Mouse (Mus musculus) lung, postnatal 0 days (tissue): ENCODE results near the gene Qsox1.

Experiments
- CTCF ChIP-seq: IDR thresholded peaks from 2 replicates; pipeline ENCODE4 v1.5.1; 2016; ENCODE audit warnings: antibody characterized with exemption, mild to moderate bottlenecking
- EP300 ChIP-seq: IDR thresholded peaks from 2 replicates; pipeline ENCODE4 v1.6.1; 2016; ENCODE audit warnings: antibody characterized with exemption, mild to moderate bottlenecking, control low read depth

- TF ChIP-seq CTCF = no peak
- TF ChIP-seq EP300 = peak; percentile 37; the same call in 1 of the 2 replicates
These were observed 2.8 kb downstream of the Qsox1 start for GRCm38 (mm10) chr1:155809706-155810442.
